8 mouse cellular contexts compared by ENCODE assay signal in genomic region chr7:45525809-45526473, GRCm38 (mm10). TPM values are rescaled to one million over a fixed set of nuclear protein-coding genes. Genes with fewer than 3 reads are reported as not detected.
A peak's percentile ranks its signal among the peaks of the same experiment; 100 is the strongest.
DNase-seq lines count a peak whose midpoint lies in the region; ATAC-seq and TF ChIP-seq lines count a peak whose summit lies in the region.

TSS of gene Ppp1r15a (minus strand) at chr7:45526268.
TSS of gene Plekha4 (plus strand) at chr7:45526330.

- in situ Hi-C loops in Patski (cut with MboI; ENCODE audit: low pct_unique_long_range_greater_than_20kb), result no loop called here

- WGBS in hindbrain, embryonic 14.5 days, result under 1% methylated on average over 54 of the region's 54 CpGs

- peak within 1 kb of the TSS; percentile 77 for H3K9ac ChIP-seq in hindbrain, embryonic 14.5 days

- H3K4me2 ChIP-seq in hindbrain, embryonic 14.5 days (replicated peaks), result peak within 1 kb of the TSS; percentile 73

- peaks cover 21% of the 10 kb centered on the region for H3K4me1 ChIP-seq in hindbrain, embryonic 14.5 days (replicated peaks; ENCODE audit: control insufficient read depth, insufficient read depth, low read length)

- DNase-seq in Patski (ENCODE audit: low read depth, low spot score), result peak; percentile 82
- DNase-seq in cerebellum, postnatal 14 days, result peak; percentile 97 to 98
- DNase-seq in frontal cortex, postnatal 25 days (ENCODE audit: low spot score in 2 of 2), result peak; percentile 96
- DNase-seq in hindbrain, embryonic 14.5 days (ENCODE audit: low spot score), result peak; percentile 96
- DNase-seq in layer of hippocampus, postnatal 36 days, result peak; percentile 95 to 97
- peak; percentile 97 for DNase-seq in lung, postnatal 36 days
- peak; percentile 94 for DNase-seq in retina, postnatal 1 day
- DNase-seq in urinary bladder, adult 18-20 months (ENCODE audit: low spot score in 2 of 2), result peak; percentile 96 to 99

- H3K36me3 ChIP-seq in hindbrain, embryonic 14.5 days (replicated peaks; ENCODE audit: control insufficient read depth, insufficient read depth), result 0 out of 2 replicates have a peak, but pooled peaks cover 5% of the 10 kb centered on the region

- CTCF ChIA-PET in Patski (lab: Charles Lee), result interaction anchor here (1.4 kb wide), 1 partner anchor 49 kb away, joined by 3 read pairs; no protein-coding TSS in a partner anchor

- no peaks in the 10 kb centered on the region for H3K27me3 ChIP-seq in Patski
- H3K27me3 ChIP-seq in hindbrain, embryonic 14.5 days (ENCODE audit: control insufficient read depth, insufficient read depth, low read length), result no peaks in the 10 kb centered on the region

- no peaks in the 10 kb centered on the region for H3K9me3 ChIP-seq in hindbrain, embryonic 14.5 days (ENCODE audit: control insufficient read depth, low read length)

- H3K27ac ChIP-seq in hindbrain, embryonic 14.5 days, result peak within 1 kb of the TSS; percentile 83

- ATAC-seq in Patski, result peak; percentile 36
- peak; percentile 83 for ATAC-seq in hindbrain, embryonic 14.5 days (ENCODE audit: low FRiP score)

- POLR2A ChIA-PET in Patski (lab: Charles Lee), result interaction anchor here (0.6 to 2.0 kb wide), 7 partner anchors 17 to 164 kb away, joined by 3 to 6 read pairs (median 4); no protein-coding TSS in a partner anchor

- peak within 1 kb of the TSS; percentile 63 for H3K4me3 ChIP-seq in hindbrain, embryonic 14.5 days (replicated peaks; ENCODE audit: low read length)

- TF ChIP-seq CTCF in Patski (IDR thresholded peaks at IDR 0.05), result no peak

RNA-seq across cellular contexts. Expression of gene Ppp1r15a, which starts in this region (rescaled TPM):
- 123 TPM for polyA plus RNA-seq in Patski (2021)
- polyA plus RNA-seq in hindbrain, embryonic 14.5 days (2014; fragmentation: Nextera tagmentation; extraction: Ambion mirVana), result 12.9 and 13.0 TPM in 2 replicates
- total RNA-seq in layer of hippocampus, postnatal 36 days (2021), result 10 to 100 TPM; 17.4 to 20.0 TPM

RNA-seq across cellular contexts. Expression of gene Plekha4, which starts in this region (rescaled TPM):
- 2.2 TPM for polyA plus RNA-seq in Patski (2021)
- 1.4 and 2.3 TPM in 2 replicates for polyA plus RNA-seq in hindbrain, embryonic 14.5 days (2014; fragmentation: Nextera tagmentation; extraction: Ambion mirVana)
- total RNA-seq in layer of hippocampus, postnatal 36 days (2021), result under 1 TPM; 0.77 to 0.86 TPM

Comparison
In these comparisons a context has a peak if more than half of its experiments do, and no peak if none do; other contexts are left out.
1. Peak in every context shown above with its lines: DNase-seq, ATAC-seq, H3K4me3 ChIP-seq and H3K27ac ChIP-seq.